Comparison of ENCODE assay signal across 18 mouse cellular contexts in genomic region chr17:43589750-43590149, GRCm38 (mm10). TPM values are rescaled to one million over a fixed set of nuclear protein-coding genes. Genes with fewer than 3 reads are reported as not detected.
"Had no signal": no experiment of that assay in that cellular context is flagged by ENCODE, and none has a peak within 500 bp of the region (broad histone marks: within the 10 kb centered on the region; RNA-seq: fewer than 3 reads in every experiment).

No protein-coding gene starts in this region.

- H3K27ac ChIP-seq: left cerebral cortex, adult 2 months; limb, embryonic 10.5 days; midbrain, embryonic 12.5 days; stomach, embryonic 15.5 days had no signal

- H3K9ac ChIP-seq: lung, embryonic 14.5 days; midbrain, embryonic 12.5 days; stomach, embryonic 15.5 days had no signal

- H3K4me2 ChIP-seq: lung, embryonic 14.5 days; midbrain, embryonic 12.5 days; stomach, embryonic 15.5 days had no signal

- H3K36me3 ChIP-seq: limb, embryonic 10.5 days; midbrain, embryonic 12.5 days; stomach, embryonic 15.5 days had no signal

- H3K9me3 ChIP-seq: limb, embryonic 10.5 days; midbrain, embryonic 12.5 days; stomach, embryonic 15.5 days had no signal

- H3K4me1 ChIP-seq: limb, embryonic 10.5 days; midbrain, embryonic 12.5 days; stomach, embryonic 15.5 days had no signal

- ATAC-seq: inflammation-experienced regulatory T-cells, adult 6 months; intestine, postnatal 0 days; midbrain, embryonic 16.5 days had no signal

- H3K27me3 ChIP-seq: midbrain, embryonic 12.5 days; stomach, embryonic 15.5 days had no signal

- DNase-seq: kidney, adult 8-10 months; kidney, postnatal 25 days; lung, embryonic 14.5 days; lung, postnatal 10 days; lung, postnatal 4 days; right cerebral cortex, postnatal 14 days; thymus, postnatal 4 days had no signal

- H3K4me3 ChIP-seq: left cerebral cortex, adult 2 months; limb, embryonic 10.5 days; midbrain, embryonic 12.5 days; stomach, embryonic 15.5 days had no signal

RNA-seq across cellular contexts. Expression of gene Pla2g7, which starts 21.9 kb away (rescaled TPM):
- total RNA-seq: megakaryocyte-erythroid progenitor cell, adult 5-6 weeks had no signal

RNA-seq across cellular contexts. Expression of gene Tdrd6, which starts 40.3 kb away (rescaled TPM):
- total RNA-seq: megakaryocyte-erythroid progenitor cell, adult 5-6 weeks had no signal
- polyA plus RNA-seq: inflammation-experienced regulatory T-cells, adult 6 months; kidney, embryonic 16.5 days; limb, embryonic 10.5 days; lung, embryonic 14.5 days; midbrain, embryonic 12.5 days; spleen, adult 2 months had no signal

RNA-seq across cellular contexts. Expression of gene Ankrd66, which starts 46.3 kb away (rescaled TPM):
- total RNA-seq: left cerebral cortex, postnatal 14 days; megakaryocyte-erythroid progenitor cell, adult 5-6 weeks had no signal
- polyA plus RNA-seq: inflammation-experienced regulatory T-cells, adult 6 months; midbrain, embryonic 12.5 days had no signal
